Mouse (Mus musculus) thymus, postnatal 25 days (tissue): ENCODE measurements around the gene Plxdc1.

ENCODE experiments used
- DNase-seq: peaks from one replicate; pipeline ENCODE4 v3.0.0; 2022

The Plxdc1 gene

DNA sequence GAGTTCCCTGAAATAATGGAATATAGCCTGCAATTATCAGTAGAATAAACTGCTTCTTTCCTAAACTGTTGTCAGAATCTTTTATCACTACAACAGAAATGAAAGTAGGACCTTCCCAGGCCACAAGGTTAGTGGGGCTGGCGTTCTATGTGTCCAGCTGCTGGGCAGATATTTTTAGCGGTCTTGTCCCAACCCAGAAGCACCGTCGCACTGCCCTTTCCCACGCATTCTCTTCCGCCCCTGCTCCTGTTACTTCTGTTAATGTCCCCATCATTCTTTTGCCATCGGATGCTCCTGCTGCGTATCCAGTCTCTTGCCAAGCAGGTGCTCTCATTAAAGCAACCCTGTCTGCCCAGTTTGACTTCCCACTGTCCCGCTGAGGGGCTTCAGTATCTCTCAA lies 79.3 kb downstream of the Plxdc1 start:
- no peak for DNase-seq

DNA sequence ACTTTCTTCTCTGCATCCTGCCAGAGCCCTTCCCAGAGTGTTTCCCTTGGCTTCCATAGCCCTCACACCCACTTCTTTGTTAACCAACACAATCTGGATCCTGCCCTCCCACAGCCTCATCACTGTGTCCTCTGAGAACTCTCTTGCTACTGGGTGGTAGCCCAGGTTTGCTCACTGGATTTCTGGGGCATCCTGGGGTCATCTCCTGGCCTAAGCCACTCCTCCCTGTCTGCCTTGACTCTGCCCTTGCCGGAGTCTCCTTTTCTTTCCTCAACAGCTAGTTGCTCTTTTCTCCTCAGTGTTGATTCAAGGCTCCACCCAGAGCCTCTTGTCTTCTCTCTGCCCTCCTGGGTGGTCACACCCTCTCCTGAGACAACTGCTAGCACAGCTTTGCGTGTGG lies 80.3 kb downstream of the Plxdc1 start:
- DNase-seq, result no peak

DNA sequence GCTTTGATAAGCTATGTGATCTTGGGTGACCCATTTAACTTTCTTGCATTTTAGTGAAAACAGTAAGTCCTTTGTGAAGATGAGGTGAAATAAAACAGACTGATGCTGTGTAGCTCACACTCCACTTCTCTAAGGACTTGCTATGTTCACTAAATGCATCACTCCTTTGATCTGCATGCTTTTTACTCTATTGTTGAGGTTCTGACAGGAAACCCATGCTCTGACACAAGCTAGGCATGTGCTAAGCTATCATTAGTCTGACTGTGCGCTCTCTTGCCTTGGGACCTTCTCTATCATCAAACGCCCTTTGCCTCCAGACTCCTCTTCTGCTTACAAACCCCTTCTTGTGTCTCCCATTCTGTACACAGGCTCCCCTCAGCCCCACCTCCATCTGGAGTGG lies 80.7 kb downstream of the Plxdc1 start:
- no peak for DNase-seq

DNA sequence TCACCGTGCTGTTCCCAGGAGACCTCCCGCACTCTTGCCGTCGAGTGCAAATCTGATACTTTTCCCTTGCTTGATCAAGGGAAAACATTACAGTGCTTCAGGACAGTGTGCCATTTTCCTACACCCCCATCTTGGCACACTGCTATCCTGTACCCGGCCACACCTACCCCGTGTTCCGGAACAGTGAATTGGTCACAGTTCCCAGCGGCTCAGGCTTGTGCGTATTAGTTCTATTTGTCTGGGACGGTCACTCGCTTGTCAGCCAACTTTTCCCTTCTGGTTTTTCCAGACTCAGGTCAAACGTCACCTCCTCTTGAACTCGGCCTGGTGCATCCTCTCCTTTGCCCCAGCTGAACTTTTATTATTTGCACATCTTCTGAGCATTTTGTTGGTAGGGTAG lies 81.4 kb downstream of the Plxdc1 start:
- DNase-seq, result no peak

GRCm38 (mm10) chr11:97901806-97902205 lies 84.4 kb downstream of the Plxdc1 start:
- no peak for DNase-seq

DNA sequence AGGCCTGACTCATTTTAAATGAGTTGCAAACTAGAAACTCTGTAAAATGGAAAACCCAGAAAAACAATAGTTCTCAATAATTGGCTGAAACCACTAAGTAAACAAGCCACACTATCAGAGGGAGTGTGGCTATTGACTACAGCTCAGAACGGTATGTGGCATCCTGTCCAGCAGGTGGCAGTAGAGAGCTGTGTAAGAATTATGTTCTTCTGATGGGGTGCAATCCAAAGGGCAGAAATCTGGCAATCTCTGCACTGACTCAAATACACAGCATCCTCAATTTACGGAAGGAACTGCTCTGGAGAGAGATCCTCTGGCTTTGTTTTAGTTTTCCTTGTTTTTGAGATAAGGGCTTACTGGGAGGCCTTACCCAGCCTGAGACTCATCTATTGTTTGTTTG lies 86.4 kb downstream of the Plxdc1 start:
- DNase-seq, result peak; percentile 83

- no peak for DNase-seq
These were observed 88.6 kb downstream of the Plxdc1 start for GRCm38 (mm10) chr11:97897568-97898185.

GRCm38 (mm10) chr11:97896655-97897054 lies 89.6 kb downstream of the Plxdc1 start:
- DNase-seq, result no peak

GRCm38 (mm10) chr11:97891821-97892220 lies 94.4 kb downstream of the Plxdc1 start:
- DNase-seq, result no peak

DNA sequence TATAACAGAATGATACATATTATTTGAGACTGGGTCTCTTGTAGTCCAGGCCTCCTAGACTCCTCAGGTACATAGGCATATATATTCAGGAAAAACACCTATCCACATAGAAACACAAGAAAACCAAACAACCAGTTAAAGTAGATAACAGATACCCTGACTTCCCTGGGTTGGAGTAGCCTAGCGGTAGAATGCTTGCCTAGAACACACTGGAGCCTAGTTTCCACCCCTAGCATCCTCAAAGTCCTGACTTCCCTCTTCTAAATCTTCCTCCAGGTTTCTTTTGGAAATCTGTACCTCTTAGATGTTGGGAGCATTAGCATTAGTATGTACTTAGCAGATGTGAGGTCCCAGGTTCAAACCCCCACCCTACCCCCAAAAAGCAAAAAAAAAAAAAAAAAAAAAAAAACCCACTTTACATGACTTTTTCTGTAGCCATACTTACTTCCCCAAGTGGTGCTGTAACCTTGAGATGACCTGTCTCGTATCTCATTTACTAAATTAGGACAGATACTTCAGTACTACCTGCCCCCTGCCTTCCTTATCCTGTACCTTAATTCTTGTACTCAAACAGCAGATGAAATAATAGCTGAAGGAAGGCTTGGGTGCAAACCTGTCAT lies 100.8 kb downstream of the Plxdc1 start:
- no peak for DNase-seq

GRCm38 (mm10) chr11:97884601-97885185 lies 101.6 kb downstream of the Plxdc1 start:
- DNase-seq, result no peak

GRCm38 (mm10) chr11:97883918-97884600 lies 102.2 kb downstream of the Plxdc1 start, which contains the start of gene Fbxo47:
Gene Fbxo47 (minus strand): TSS chr11:97884154.
- peak; percentile 97 for DNase-seq

GRCm38 (mm10) chr11:97883542-97883917 lies 102.7 kb downstream of the Plxdc1 start:
- peak; percentile 89 for DNase-seq

DNA sequence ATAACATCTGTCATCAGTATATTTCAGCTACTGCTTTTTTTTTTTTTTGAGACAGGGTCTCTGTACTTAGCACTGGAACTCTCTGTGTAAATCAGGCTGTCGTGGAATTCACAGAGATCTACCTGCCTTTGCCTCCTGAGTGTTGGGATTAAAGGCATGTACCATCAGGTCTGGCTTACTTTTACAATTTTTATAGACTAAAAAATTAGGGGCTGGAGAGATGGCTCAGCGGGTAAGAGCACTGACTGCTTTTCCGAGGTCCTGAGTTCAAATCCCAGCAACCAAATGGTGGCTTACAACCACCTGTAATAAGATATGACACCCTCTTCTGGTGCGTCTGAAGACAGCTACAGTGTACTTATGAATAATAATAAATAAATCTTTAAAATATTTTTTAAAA lies 105.9 kb downstream of the Plxdc1 start:
- DNase-seq, result no peak

DNA sequence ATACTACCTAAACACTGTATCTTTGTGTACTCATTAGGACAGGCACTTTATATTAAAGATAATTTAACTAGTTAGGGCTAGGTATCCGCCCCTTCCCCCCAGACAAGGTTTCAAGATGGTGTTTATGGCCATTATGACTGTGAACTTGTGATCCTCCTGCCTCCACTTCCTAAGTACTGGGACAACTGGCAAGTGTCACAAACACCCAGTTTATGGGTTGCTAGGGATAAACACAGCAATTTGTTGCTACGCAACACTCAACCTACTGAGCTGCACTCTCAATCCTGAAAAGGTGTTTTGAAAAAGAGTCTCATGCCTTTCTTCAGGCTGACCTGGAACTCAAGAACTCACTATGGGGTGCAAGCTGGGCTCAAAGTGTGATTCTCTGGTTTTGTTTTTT lies 108.9 kb downstream of the Plxdc1 start:
- no peak for DNase-seq

DNA sequence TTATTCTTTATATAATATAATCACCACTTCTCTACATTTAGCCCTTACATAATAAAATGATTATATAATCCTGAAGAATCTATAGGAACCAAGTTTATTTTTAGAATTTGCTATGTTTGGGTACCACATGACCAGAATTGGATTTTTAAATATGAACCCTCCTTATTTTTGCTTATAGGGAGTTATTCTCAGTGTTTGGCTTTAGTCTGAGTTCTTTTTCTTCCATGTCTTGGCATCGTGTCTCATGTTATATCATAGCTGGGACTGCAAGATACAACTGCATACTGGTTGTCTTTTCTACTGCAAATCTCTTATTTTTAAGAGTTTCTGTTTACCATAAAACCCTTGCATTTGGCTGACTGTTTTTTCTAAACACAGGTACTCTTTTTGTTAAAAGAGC lies 111.8 kb downstream of the Plxdc1 start:
- no peak for DNase-seq
